Mouse (Mus musculus) neutrophil, adult 83 days (primary cell): Measurements from ENCODE around the gene Akr1c19. TPM values are rescaled to one million over a fixed set of nuclear protein-coding genes. Genes with fewer than 3 reads are reported as not detected.

ENCODE experiments used
- total RNA-seq, 2 experiments: library from RNA; stranded (reverse); gene quantifications; one replicate each; pipeline ENCODE4 v1.2.4; 2023

The Akr1c19 gene
- not detected for total RNA-seq

GRCm38 (mm10) chr13:4228441-4228840 lies at the start of gene Akr1c19:
Gene Akr1c19, plus strand, starts transcription at chr13:4228700.

GRCm38 (mm10) chr13:4190904-4191303 lies 37.6 kb upstream of the Akr1c19 start, which contains the start of gene Akr1c13:
Gene Akr1c13, plus strand, starts transcription at chr13:4191150.

GRCm38 (mm10) chr13:4279284-4279683 lies 50.8 kb downstream of the Akr1c19 start, which contains the start of gene Akr1c12:
Gene Akr1c12, minus strand, starts transcription at chr13:4279433.

Other genes starting within 250 kb of the Akr1c19 start
- not detected for gene Akr1c14, start 179.7 kb upstream of the Akr1c19 start, total RNA-seq
- gene Akr1c18, start 78.0 kb upstream of the Akr1c19 start, total RNA-seq, result under 1 TPM; 0.31 to 0.46 TPM
- gene Akr1c13, start 37.5 kb upstream of the Akr1c19 start, total RNA-seq, result 1 to 10 TPM; 7.3 to 9.6 TPM
- not detected for gene Akr1c12, start 50.7 kb downstream of the Akr1c19 start, total RNA-seq
- gene Akr1c6, start 205.6 kb downstream of the Akr1c19 start, total RNA-seq, result not detected